9 mouse cellular contexts compared by ENCODE assay signal in genomic region chr2:37758343-37759015, GRCm38 (mm10). TPM values are rescaled to one million over a fixed set of nuclear protein-coding genes. Genes with fewer than 3 reads are reported as not detected.
A peak's percentile ranks its signal among the peaks of the same experiment; 100 is the strongest.
DNase-seq lines count a peak whose midpoint lies in the region; ATAC-seq lines count a peak whose summit lies in the region.
"Had no signal": no experiment of that assay in that cellular context is flagged by ENCODE, and none has a peak within 500 bp of the region (broad histone marks: within the 10 kb centered on the region; RNA-seq: fewer than 3 reads in every experiment).

No protein-coding gene starts in this region.

- H3K9me3 ChIP-seq in heart, embryonic 10.5 days: no peaks in the 10 kb centered on the region
- no peaks in the 10 kb centered on the region for H3K9me3 ChIP-seq in hindbrain, embryonic 16.5 days (ENCODE audit: control insufficient read depth, low read length)
- H3K9me3 ChIP-seq in midbrain, embryonic 13.5 days: no peaks in the 10 kb centered on the region

- no peak; the same call in 1 of the 2 replicates for ATAC-seq in hindbrain, embryonic 16.5 days
- ATAC-seq in midbrain, embryonic 13.5 days: peak; percentile 76
- ATAC-seq in cerebellum, adult (ENCODE audit: insufficient number of reproducible peaks, low FRiP score, low TSS enrichment): no peak
- ATAC-seq in granulocyte monocyte progenitor cell, adult 5-6 weeks (replicated peaks; ENCODE audit: poor library complexity, severe bottlenecking): no peak

- peaks cover 20% of the 10 kb centered on the region; the same call in 1 of the 2 replicates for H3K27me3 ChIP-seq in heart, embryonic 10.5 days (ENCODE audit: insufficient read depth, poor library complexity, severe bottlenecking)
- no peaks in the 10 kb centered on the region for H3K27me3 ChIP-seq in hindbrain, embryonic 16.5 days (replicated peaks; ENCODE audit: control insufficient read depth, insufficient read depth, low read length)
- H3K27me3 ChIP-seq in midbrain, embryonic 13.5 days: peaks cover 14% of the 10 kb centered on the region; the same call in 1 of the 2 replicates

- no peak for DNase-seq in heart, embryonic 10.5 days (ENCODE audit: low spot score)
- DNase-seq in heart, adult 9 months (ENCODE audit: low spot score in 2 of 2): no peak
- DNase-seq in embryo, embryonic 11 days: peak; percentile 69
- DNase-seq in left cerebral cortex, postnatal 10 days (ENCODE audit: extremely low spot score in 1 of 2, low spot score in 2 of 2): no peak

- peak overlapping the region; percentile 39 for H3K9ac ChIP-seq in hindbrain, embryonic 16.5 days (ENCODE audit: low read depth, low read length)
- peak overlapping the region; percentile 40; the same call in 1 of the 2 replicates for H3K9ac ChIP-seq in midbrain, embryonic 13.5 days (replicated peaks)

- H3K4me2 ChIP-seq in hindbrain, embryonic 16.5 days (ENCODE audit: low read length): 0 out of 2 replicates have a peak overlapping the region, but pooled peaks have one; percentile 11
- peak overlapping the region; percentile 41 for H3K4me2 ChIP-seq in midbrain, embryonic 13.5 days (replicated peaks)

- intact Hi-C loops in left cerebral cortex, postnatal 10 days (cut with DNase I): no loop called here

- no peaks in the 10 kb centered on the region for H3K36me3 ChIP-seq in heart, embryonic 10.5 days
- no peaks in the 10 kb centered on the region for H3K36me3 ChIP-seq in hindbrain, embryonic 16.5 days (ENCODE audit: control insufficient read depth, insufficient read depth, low read length)
- no peaks in the 10 kb centered on the region for H3K36me3 ChIP-seq in midbrain, embryonic 13.5 days

- peak overlapping the region; percentile 37; the same call in 1 of the 2 replicates for H3K4me3 ChIP-seq in heart, embryonic 10.5 days
- no peak overlapping the region for H3K4me3 ChIP-seq in hindbrain, embryonic 16.5 days (ENCODE audit: low read length)
- H3K4me3 ChIP-seq in midbrain, embryonic 13.5 days (replicated peaks): no peak overlapping the region

- WGBS in heart, embryonic 10.5 days: 11% methylated on average over 21 of the region's 21 CpGs
- WGBS in hindbrain, embryonic 16.5 days: 12% methylated on average over 21 of the region's 21 CpGs
- 5% methylated on average over 21 of the region's 21 CpGs for WGBS in midbrain, embryonic 13.5 days

- peak overlapping the region; percentile 65 for H3K27ac ChIP-seq in heart, embryonic 10.5 days
- no peak overlapping the region for H3K27ac ChIP-seq in hindbrain, embryonic 16.5 days (ENCODE audit: low read depth, low read length)
- peak overlapping the region; percentile 65 for H3K27ac ChIP-seq in midbrain, embryonic 13.5 days
- H3K27ac ChIP-seq: macrophage had no signal

- peaks cover 32% of the 10 kb centered on the region for H3K4me1 ChIP-seq in heart, embryonic 10.5 days
- peaks cover 8% of the 10 kb centered on the region for H3K4me1 ChIP-seq in hindbrain, embryonic 16.5 days (ENCODE audit: control insufficient read depth, insufficient read depth, low read depth, low read length)
- H3K4me1 ChIP-seq in midbrain, embryonic 13.5 days (replicated peaks): peaks cover 31% of the 10 kb centered on the region

RNA-seq across cellular contexts. Expression of gene Crb2, which starts 17.6 kb away (rescaled TPM):
- polyA plus RNA-seq in heart, embryonic 10.5 days (2016; fragmentation: Nextera tagmentation; extraction: Ambion mirVana): 15.2 and 18.5 TPM in 2 replicates
- polyA plus RNA-seq in hindbrain, embryonic 16.5 days (2015; fragmentation: Nextera tagmentation; extraction: Ambion mirVana): 3.7 and 4.5 TPM in 2 replicates
- polyA plus RNA-seq in midbrain, embryonic 13.5 days (2015; fragmentation: Nextera tagmentation; extraction: Ambion mirVana): 8.5 and 10.3 TPM in 2 replicates
- 1 to 10 TPM; 5.4 to 7.0 TPM for total RNA-seq in left cerebral cortex, postnatal 10 days (2021)
- total RNA-seq in granulocyte monocyte progenitor cell, adult 5-6 weeks (2014; fragmentation: Nextera tagmentation): not detected in 2 replicates
- not detected in 2 replicates for total RNA-seq in granulocyte monocyte progenitor cell, adult 5-6 weeks (2017)
- polyA plus RNA-seq: macrophage had no signal

RNA-seq across cellular contexts. Expression of gene Strbp, which starts 54.8 kb away (rescaled TPM):
- polyA plus RNA-seq in heart, embryonic 10.5 days (2016; fragmentation: Nextera tagmentation; extraction: Ambion mirVana): 26.5 and 33.6 TPM in 2 replicates
- 94.9 and 96.0 TPM in 2 replicates for polyA plus RNA-seq in hindbrain, embryonic 16.5 days (2015; fragmentation: Nextera tagmentation; extraction: Ambion mirVana)
- 118 and 123 TPM in 2 replicates for polyA plus RNA-seq in midbrain, embryonic 13.5 days (2015; fragmentation: Nextera tagmentation; extraction: Ambion mirVana)
- 100 to 1,000 TPM; 240 to 244 TPM for total RNA-seq in left cerebral cortex, postnatal 10 days (2021)
- total RNA-seq in granulocyte monocyte progenitor cell, adult 5-6 weeks (2014; fragmentation: Nextera tagmentation): 33.8 and 45.5 TPM in 2 replicates
- 63.0 and 67.5 TPM in 2 replicates for total RNA-seq in granulocyte monocyte progenitor cell, adult 5-6 weeks (2017)
